Mouse (Mus musculus) small intestine, adult 2 months (tissue): ENCODE measurements around the gene Adar.

ENCODE experiments used
- CTCF ChIP-seq: fragments of 200-500 bp; IDR thresholded peaks from 2 replicates; pipeline ENCODE4 v1.5.1; 2012; ENCODE audit warnings: low read depth, mild to moderate bottlenecking, control low read depth, inconsistent platforms, low read length, moderate library complexity, mixed read lengths; ENCODE audit not compliant: insufficient replicate concordance, insufficient read length; ENCODE audit errors: extremely low read depth
- POLR2A ChIP-seq: fragments of 200-500 bp; IDR thresholded peaks from 2 replicates; pipeline ENCODE4 v1.6.1; 2012; ENCODE audit warnings: low read depth, mild to moderate bottlenecking, control low read depth, inconsistent platforms, low read length, moderate library complexity

DNA sequence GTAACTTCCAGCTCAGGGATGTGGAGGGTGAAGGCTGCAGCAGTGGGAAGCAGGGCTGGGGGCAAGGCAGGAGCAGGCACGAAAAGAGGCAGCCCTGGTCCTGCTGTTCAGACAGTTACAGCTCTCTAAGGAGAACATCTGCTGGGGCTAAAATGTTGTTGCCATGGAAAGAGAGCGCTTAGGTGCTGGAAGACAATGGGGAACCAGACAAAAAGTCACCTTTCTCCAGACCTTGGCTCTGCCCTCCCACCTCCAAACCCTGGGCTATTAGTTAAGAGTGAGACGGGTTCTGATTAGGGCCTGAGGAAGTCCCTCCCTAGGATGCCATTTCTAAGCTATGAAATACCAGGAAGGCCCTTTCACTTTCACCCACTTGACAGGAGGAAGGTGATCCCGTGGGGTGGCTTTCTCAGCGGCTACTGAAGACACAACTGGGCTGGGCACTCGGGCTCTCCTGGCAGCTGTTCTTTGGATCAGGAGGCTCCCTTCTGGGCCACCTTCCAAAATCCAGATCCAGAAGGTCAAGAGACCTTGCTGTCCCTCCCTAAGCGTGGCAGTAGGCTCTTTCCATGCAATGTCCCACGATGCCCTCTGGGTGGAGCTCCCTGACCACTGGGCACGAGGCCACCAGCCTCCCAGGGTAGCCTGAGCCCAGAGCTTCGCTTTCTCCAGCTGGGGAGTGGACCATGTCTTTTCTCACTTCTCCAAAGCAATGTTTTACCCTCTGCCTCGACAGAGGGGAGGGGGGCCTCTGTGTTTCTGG, 70.3 kb downstream of the Adar start:
- TF ChIP-seq CTCF = peak; percentile 77
- TF ChIP-seq POLR2A = no peak
